Mouse (Mus musculus) neural tube, postnatal 0 days (tissue): ENCODE measurements around the gene Cox10. TPM values are rescaled to one million over a fixed set of nuclear protein-coding genes. Genes with fewer than 3 reads are reported as not detected.

Experiments
- polyA plus RNA-seq: library from polyadenylated mRNA; unstranded; fragments of >200 nt; fragmentation: Nextera tagmentation; extraction: Ambion mirVana; gene quantifications from 2 replicates; pipeline ENCODE4 v1.2.1, GENCODE M21; 2015

Gene Cox10
- polyA plus RNA-seq = 28.7 and 31.6 TPM in 2 replicates

DNA sequence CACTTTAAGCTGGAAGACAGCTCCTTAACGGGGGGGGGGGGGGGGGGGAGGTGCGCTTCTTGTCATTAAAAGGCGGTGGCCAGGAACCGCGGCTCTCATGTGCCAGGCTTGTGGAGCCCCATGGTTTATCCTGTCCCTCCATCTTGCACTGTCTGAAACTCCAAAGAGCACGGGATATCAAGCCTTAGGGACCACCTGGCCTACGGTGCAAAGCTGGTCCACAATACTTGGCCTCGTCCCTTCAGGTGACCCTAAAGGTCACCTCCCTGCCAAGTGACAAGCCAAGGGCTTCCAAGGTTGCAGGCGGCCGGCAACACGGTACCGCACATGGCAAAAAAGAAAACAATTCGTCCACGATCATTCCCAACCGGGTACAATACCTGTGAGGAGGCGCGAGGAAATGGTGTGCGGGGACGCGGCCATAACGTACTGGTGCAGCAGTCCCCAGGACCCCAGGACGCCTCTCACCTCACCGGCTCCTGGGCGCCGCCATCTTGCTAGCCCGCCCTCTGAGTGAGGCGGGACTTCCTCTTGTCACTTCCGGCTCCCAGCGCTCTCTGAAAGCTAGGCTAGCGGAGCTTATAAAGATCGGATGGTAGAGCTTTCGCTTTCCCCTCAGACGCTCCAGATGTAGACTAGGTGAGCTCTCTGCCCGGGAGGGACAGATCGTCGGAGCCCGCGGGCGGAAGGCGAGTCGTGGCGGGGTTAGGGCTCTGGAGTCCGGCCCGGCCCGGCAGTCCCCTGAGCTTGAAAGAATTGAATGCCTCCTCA, at the start of gene Cox10:
Gene Cox10 (minus strand): TSS at position 513 of the 771 bp plus-strand sequence.

DNA sequence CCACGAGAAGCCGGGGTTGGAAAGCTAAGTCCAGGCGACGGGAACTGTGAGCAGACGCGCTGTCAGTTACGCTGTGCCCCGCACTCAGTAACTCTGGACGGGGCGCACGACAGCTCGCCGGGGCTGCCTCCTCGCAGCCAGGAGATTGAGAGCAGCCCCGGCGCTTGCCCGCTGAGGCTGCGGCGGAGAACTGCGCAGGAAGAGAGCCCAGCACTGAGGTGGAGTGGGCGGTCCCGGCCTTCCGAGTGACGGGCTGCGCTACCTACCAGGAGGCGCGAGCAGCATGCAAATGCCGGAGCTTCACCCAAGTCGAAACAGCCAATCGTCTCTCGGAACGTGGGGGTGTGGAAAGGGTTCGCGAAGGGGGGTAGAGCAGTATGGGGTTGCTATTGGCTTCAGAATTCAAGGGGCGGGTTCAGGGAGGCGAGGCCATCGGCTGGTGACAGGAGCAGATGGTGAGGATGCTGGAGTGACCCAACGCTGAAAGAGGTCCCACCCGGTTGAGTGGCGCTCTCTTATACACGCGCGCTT, 157.1 kb downstream of the Cox10 start, which contains the start of gene Hs3st3b1:
Gene Hs3st3b1 (minus strand): TSS at position 200 of the 531 bp plus-strand sequence.

Other genes starting within 250 kb of the Cox10 start
- 6.1 and 6.7 TPM in 2 replicates for gene Hs3st3b1, start 157.2 kb downstream of the Cox10 start, polyA plus RNA-seq